Mouse (Mus musculus) cerebellum, postnatal 36 days (tissue): ENCODE data around the gene Tln2.
"Not testable (repeated sequence)": the region's sequence is repeated elsewhere in the genome, so short reads cannot be mapped to it uniquely, and the experiment has no call there.

Experiments used
- DNase-seq, 2 experiments: peaks; one replicate each; pipeline ENCODE4 v3.0.0; 2021 to 2022; ENCODE audit warnings: mixed read lengths in 2 of 2

Gene Tln2

GRCm38 (mm10) chr9:67353365-67353764 lies 206.1 kb downstream of the Tln2 start:
- DNase-seq = no peak

DNA sequence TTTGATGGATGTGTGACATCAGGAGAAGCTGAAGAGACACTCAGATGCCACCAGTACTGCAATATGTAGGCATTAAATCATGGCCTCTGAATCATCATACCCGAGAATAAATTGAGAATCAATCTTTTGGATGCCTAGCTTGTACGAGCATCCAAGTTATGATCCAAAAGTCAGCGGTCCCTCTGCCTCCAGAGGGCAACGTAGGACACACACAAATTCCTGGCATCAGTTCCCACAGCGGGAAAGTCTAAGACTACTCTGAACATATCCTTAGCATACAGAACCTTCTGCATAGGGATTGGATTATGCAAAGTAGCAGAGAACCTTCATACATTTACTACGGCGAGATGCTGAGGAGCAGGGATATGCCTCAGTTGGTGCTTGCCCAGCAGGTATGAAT lies 210.5 kb downstream of the Tln2 start:
- DNase-seq = no peak

- DNase-seq = no peak
Measured at GRCm38 (mm10) chr9:67347184-67347583, 212.3 kb downstream of the Tln2 start.

DNA sequence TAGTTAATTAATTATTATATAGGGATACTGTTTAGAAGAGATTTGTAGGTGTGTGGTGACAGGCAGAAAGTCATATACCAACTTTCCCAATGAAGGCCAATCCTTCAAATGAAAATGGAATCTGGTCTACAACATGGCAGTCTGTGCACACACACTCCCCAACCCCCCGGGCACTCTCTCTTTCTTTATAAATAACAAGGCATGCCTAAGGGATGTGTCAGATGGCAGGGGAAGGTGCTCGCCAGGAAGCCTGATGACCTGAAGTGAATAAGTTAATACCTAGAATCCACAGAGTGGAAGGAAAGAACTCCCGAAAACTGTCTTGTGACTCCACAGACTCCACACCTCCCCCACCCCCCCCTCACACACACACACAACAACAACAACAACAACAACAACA lies 228.2 kb downstream of the Tln2 start:
- no peak for DNase-seq

DNA sequence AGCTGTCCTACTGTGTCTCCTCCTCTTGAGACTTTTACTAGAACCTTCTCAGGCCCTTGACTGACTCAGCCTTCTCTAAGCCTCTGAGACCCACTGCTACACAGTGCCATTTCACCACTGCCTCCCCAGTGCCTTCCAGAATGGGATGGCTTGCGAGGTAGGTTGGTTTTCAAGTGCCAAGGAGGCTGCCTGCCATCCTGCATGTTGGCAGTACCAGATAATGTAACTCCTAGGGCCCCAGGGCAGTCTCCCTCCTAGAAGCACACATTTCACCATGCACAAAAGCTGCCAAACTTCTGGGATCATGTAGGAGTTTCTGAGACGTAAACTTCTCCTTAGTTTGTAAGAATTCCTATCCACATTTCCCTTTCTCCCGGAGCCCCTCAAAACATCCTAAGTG lies 231.1 kb downstream of the Tln2 start:
- no peak for DNase-seq

DNA sequence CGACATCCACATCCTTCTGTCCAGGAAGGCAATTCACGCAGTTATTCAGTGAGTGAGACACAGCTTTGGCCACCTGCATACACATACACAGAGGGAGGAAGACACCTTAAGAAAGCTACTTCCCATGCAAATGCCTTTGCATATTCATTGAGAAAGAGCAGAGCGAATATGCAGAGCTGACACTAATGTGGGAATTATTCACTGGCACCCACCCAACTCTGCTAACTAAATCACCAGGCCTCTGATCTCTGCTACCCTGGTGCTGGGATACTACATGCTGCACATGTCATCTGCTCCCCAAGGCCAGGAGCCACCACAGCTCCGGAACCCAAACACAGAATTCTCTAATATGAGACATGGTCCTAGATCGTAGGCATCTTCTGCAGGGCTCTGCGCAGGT lies 237.6 kb downstream of the Tln2 start:
- DNase-seq = no peak

DNA sequence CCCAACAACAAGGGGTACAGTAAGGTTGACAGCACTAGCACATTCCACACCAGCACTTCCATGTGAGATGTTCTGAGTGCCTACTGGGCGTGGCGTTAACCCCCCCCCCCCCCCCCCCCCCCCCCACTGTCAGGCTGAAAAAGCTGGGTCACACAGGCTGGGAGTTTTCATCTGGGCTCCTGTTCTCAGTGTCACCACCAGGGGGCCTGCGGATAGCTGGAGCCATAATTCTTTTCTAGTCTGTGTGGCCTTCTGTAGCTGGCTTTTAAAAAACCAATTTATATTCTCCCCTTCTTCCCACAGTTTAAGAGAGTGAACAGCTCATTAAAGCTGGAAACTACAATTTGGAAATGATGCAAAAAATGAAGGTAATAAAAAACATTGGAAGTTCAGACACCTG lies 244.1 kb downstream of the Tln2 start:
- peak; percentile 39 to 43 for DNase-seq

DNA sequence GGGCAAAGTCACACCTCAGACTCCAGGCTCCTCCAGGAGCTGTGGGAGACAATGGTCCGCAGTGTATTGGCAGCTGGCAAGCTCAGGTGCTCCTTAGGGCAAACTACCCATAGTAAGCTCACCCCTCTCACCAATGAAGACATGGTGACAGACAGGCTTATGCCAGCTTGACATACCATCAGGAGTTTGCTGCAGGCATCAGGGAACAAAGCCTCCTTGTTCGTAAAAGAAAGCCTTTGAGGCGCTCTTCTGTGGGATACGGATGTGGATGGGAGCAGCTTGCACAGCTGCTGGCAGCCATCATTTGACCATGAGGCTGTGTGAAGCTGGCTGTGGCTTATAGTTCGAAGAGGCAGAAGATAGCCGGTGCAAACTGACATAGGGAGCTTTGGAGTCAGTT lies 254.5 kb downstream of the Tln2 start:
- no peak for DNase-seq

DNA sequence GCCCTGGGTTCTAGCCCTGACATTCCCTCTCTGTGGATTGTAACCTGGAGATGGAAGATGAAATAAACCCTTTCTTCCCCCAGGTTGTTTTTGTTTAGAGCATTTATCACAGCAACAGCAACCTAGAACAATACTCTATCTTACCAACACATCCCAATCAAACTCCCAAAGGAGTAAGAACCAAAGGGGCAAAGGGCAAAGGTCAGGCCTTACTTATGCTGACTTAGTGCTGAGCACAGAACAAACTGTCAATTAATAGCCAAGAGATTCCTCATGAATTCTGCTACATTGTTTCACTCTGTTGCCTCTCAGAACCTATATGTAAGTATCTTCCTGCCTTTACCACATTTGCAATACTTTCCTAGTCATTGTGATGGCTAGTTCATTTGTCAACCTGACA lies 255.5 kb downstream of the Tln2 start:
- DNase-seq = no peak

DNA sequence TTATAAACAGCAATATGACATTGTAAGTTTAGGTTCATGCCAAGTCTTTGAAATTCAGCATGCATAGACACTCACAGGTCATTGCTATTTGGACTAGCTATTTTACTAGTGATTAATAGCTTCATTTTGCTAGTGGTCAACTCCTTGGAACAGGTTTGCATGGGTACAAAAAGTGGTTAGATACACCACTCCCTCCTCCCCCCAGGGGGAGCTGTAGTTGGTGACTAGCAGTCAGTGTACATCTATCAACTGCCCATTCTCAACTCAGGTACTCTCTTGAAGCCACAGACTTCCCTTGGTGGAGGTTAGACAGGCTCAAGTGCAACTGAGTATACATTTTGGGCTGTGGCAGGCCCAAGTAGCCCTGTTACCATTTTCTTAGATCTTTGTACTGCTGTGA lies 256.5 kb downstream of the Tln2 start:
- no peak for DNase-seq

DNA sequence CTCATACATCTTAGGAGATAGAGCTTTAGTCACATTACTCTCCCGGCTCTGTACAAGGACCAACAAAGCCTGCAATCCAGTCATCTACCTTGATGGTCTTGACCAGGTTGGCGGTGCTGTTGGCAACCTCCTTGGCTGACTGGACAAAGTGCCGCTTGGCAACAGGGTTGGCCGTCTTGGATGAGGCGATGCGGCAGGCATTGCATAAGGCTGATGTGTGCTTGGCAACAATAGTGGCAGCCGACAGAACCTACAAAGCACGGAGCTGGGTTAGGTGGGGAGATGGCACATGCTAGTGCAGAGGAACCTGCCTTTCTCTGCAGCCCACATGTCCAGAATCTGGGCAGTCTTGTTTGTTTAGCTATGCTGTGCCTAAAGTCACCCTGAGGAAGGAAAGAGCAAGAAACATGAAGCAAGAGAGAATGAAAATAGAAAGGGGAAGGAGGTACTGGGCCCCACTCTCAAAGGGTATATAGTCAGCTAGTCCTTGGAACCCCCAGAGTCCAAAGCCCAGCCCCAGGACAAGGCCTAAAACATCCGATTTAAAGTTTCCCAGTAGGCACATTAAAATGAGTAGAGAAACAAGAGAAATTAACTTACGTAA lies 257.0 kb downstream of the Tln2 start:
- DNase-seq = peak; percentile 25 to 57

GRCm38 (mm10) chr9:67301571-67301970 lies 257.9 kb downstream of the Tln2 start:
- no peak for DNase-seq

DNA sequence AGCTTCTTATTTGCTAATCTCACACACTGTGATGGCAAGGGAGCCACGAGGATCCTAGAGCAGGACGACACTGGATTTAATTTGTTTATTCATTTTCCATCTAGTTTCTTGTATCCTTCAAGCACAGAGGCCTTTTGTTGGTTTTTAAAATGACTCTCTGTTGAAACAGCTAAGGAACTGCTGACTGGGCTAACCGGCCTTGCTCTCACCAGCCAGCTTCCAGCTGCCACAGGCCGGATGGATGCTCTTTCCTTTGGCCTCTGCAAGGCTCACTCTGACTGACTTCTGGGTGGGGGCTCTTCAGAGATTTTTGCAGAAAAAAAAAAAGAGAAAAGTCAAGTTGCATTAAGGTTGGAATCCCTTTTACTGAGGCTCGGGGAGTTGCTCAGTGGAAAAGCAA lies 258.7 kb downstream of the Tln2 start:
- DNase-seq = no peak

- DNase-seq = no peak
Measured at GRCm38 (mm10) chr9:67300346-67300745, 259.2 kb downstream of the Tln2 start.

DNA sequence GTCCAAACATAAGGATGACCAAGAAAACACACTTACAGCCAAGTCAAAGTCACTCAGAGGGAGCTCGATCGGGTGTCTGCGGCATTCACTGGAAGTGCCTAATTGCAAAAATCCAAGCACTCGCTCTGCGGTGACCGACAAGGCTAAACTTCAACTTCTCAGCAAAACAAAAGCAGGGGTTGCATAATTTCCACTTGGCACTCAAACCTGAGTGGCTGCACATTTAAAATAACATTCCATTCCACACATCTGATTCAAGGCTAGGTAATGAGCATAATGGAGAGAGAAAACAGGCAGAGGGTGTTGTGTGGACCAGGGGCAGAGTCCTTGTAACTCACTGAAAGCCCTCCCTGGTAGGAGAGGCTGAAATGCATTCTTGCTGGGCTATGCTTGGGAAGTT lies 260.3 kb downstream of the Tln2 start:
- no peak for DNase-seq

DNA sequence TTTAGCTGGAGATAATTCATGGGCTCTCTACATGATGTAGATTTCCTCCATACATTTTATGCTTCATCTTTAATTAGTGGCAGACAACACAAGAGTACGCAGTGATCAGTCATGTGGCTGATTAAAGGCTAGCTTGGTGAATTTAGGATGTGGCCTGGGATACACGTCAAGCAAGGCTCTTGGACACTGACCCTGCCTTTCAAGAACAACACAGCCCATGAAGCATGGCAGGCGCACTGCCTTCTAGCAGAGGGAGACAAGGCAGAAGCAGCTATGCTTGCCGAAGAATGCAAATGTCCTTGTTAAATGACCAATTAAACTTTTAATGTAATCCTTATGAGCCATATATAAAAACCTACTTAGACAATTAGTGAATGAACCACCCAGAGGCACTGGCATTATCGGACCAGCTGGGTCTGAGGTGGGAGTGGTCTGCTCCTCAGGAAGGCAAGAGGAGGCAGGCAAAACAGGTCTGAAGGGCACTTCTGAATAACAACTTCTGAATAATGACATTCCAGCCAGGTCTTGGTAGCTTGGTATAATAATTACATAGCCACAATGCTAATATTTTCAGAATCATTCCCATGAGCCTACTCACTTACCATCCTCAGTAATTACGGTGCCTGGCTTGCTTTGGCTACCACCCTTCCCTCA lies 262.1 kb downstream of the Tln2 start:
- DNase-seq = no peak

DNA sequence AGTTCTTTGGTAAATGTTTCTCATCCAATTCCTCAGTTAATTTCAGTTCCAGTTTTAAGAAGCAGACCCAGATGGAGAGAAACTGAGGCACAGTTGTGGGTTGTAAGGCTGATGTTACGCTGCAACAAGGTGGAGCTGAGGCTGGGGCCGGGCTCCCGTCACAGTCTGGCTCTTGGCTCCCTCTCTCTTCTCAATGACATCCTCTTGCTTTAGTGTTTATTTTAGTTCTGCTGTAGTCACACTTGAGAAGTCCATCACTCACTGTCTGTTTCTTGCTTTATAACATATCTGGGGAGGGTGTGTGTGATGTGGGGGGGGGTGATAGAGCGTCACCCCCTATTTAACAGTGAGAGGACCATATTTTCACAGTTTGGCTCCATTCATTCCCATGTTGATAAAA lies 272.0 kb downstream of the Tln2 start:
- no peak for DNase-seq

- DNase-seq = no peak
Measured at GRCm38 (mm10) chr9:67286801-67287200, 272.7 kb downstream of the Tln2 start.

DNA sequence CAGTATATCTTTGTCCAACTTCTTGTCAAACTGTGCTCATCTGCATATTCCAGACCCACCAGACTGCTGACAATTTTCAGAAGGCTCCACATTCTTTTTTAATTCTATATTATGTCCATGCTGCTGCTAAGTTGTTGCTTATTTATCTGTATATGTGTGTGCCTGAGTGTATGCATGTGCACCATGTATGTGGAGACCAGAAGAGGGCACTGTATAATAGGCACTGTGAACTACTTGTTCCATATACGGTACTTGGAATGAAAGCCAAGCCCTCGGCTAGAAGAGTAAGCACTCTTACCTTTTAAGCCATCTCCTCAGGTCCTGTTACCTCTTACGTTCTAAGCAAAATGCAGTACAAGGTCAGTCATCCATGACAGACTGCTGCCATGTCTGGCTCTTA lies 274.0 kb downstream of the Tln2 start:
- DNase-seq = no peak

GRCm38 (mm10) chr9:67281812-67282211 lies 277.7 kb downstream of the Tln2 start:
- no peak for DNase-seq

DNA sequence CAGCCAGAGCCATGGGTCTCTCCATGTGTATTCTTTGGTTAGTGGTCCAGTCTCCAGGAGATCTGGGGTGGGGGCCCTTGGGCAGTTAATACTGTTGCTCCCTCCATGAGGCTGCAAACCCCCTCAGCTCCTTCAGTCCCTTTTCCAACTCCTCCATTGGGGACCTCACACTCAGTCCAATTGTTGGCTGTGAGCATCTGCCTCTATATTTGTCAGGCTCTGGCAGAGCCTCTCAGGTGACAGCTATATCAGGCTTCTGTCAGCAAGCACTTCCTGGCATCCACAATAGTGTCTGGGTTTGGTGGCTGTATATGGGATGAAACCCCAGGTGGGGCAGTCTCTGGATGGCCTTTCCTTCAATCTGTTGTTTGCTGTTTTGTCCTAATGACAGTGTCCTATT lies 279.2 kb downstream of the Tln2 start:
- not testable (repeated sequence) for DNase-seq

DNA sequence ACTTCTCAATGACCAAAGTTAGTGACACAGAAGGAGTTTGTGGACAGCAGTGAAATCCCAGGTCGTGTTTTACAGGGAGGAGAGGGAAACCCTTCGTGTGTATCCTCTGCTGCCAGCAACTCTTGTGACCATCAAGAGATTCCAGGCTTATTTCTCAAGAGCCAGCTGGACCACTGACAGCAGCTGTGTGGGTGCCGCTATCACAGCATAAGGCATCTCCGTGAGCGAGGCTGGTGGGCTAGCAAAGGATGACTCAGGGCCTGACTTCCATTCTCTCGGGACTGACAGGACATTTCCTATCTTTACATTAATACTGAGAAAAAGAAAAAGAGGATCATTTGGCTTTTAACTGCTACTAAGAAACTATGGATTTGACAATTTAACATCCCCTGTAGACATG lies 283.1 kb downstream of the Tln2 start:
- no peak for DNase-seq

- DNase-seq = no peak
Measured at GRCm38 (mm10) chr9:67274296-67274695, 285.2 kb downstream of the Tln2 start.

GRCm38 (mm10) chr9:67273362-67273761 lies 286.1 kb downstream of the Tln2 start:
- DNase-seq = no peak

DNA sequence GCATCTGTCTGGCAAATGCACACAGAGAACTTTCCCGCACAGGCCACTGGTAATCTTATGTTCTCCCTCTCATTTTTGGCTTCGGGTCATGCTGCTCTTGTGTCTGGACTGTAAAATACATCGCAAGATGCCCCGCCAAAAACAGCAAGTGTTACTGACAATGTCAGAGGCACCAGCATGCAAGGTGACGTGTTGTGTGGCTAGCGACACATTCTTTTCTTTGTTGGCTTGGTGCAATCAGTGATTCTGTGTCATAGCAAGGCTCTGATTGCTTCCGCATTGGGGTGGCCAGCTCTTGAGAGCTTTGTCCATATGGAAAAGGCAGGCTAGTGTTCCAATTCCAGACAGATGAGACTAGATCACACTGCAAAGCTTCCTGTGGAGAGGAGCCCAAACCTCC lies 288.8 kb downstream of the Tln2 start:
- DNase-seq = no peak
